Mouse (Mus musculus) MN1 (cell line): ENCODE measurements around the gene 5430402E10Rik.
"Not testable (repeated sequence)": the region's sequence is repeated elsewhere in the genome, so short reads cannot be mapped to it uniquely, and the experiment has no call there.

Source experiments
- DNase-seq: peaks from one replicate; pipeline ENCODE4 v3.0.0-alpha.2; 2016; ENCODE audit warnings: low spot score

The 5430402E10Rik gene

DNA sequence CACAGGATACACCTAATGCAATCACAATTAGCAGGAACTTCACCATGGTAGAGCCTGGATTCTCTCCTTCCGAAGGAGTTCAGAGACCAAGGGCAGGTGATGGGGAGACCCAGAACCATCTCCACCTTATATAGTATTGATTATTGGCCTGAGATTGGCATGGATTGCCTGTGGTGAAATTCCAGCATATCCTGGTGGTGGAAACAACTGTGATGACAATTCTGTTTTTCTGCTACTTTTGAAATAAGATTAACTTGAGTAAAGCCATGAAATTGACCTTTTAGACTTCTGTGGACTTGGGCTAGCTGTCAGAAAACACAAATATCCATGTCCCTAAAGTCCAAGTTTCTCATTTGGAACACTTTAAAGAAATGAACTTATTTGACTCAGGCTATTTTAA, at the start of gene 5430402E10Rik:
Gene 5430402E10Rik, minus strand, starts transcription at position 101 of the 400 bp plus-strand sequence.
- not testable (repeated sequence) for DNase-seq

DNA sequence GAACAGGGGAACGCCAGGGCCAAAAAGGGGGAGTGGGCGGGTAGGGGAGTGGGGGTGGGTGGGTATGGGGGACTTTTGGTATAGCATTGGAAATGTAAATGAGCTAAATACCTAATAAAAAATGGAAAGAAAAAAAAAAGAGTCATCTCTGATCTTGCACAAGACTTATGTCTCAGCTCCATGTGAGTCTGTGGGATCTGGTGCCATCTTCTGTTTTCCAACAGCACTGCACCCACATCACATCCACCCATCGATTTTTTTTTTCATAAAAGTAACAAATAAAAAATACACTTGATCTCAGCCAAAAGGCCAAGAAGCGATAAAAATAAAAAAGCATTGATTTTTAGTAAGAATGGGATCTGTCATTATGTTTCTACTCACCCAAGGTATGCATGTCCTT, 44.8 kb downstream of the 5430402E10Rik start:
- not testable (repeated sequence) for DNase-seq
